Mouse (Mus musculus): ENCODE results near the gene Pappa2. TPM values are rescaled to one million over a fixed set of nuclear protein-coding genes. Genes with fewer than 3 reads are reported as not detected.

Gene Pappa2
- polyA plus RNA-seq, 1 experiment from 2014 or later = 3.9 TPM

DNA sequence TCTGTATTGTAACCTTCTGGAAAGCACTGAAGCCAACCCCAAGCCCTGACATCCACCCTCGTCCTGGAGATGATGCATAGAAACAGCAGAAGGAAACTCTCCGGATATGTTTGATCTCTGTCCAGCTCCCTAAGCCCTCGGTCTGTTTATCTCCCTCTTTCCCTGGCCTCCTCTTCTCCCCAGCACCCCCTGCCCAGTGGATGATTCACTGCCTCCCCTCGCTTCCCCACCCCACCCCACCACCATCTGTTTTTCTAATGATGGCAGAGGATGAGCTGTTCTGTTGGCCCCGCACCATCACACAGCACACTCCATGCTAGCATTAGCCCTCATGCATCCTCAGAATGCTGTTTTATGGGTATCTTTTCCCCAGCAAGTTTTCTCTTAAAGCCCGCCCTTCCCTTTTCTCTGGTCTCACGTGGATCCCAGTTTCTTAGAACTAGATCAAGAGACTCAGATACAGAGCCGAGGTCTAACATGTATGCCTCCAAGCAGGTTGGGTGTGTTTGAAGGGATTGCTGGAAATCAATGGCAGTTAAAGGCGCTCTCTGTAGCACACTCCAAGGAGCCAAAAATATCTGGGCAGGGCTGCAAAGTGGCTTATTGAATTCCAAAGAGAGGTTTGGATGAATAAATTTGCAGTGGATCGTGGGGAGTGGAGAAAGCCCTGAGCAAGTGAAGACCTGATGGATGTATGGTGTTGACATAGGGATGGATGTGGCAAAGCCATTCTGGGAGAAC, 231.8 kb downstream of the Pappa2 start:
- Histone ChIP-seq H3K4me2 (no peak overlapping the region), H3K9me3 (no peaks in the 10 kb centered on the region), H3K36me3 (no peaks in the 10 kb centered on the region), H3K4me3 (no peak overlapping the region), H3K4me1 (no peaks in the 10 kb centered on the region), H3K9ac (no peak overlapping the region), H3K27ac (no peak overlapping the region), H3K27me3 (no peaks in the 10 kb centered on the region)
- ATAC-seq (ENCODE audit: insufficient number of reproducible peaks, insufficient read depth, low FRiP score, low TSS enrichment, low read depth) = no peak
- WGBS = 80% methylated on average over 10 of the region's 10 CpGs

DNA sequence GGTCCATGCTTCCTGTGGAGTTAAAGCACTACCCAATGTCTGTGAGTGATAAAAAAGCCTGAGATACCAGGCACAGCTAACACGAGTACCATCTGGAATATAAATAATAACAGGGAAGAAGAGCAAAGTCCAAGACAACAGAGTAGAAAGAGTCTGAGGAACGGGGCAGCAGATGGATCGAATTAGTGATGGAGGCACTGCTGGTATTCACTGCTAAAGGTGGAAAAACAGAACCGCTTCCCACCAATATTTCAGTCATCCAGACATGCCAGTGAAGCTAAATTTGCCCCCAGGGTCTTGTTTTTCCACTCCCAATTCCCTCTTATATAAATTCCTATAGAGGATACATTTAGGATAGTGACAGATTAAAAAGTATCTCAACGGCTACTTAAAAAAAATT, 238.8 kb downstream of the Pappa2 start:
- peak overlapping the region; percentile 49; the same call in 1 of the 2 replicates for H3K27ac ChIP-seq
- no peak overlapping the region for H3K4me2 ChIP-seq
- H3K9me3 ChIP-seq = no peaks in the 10 kb centered on the region
- no peak overlapping the region for H3K4me3 ChIP-seq
- H3K36me3 ChIP-seq = no peaks in the 10 kb centered on the region
- 22% methylated on average over 5 of the region's 5 CpGs for WGBS
- no peak overlapping the region for H3K9ac ChIP-seq
- no peaks in the 10 kb centered on the region for H3K27me3 ChIP-seq
- H3K4me1 ChIP-seq = peaks cover 27% of the 10 kb centered on the region
- ATAC-seq (ENCODE audit: insufficient number of reproducible peaks, insufficient read depth, low FRiP score, low TSS enrichment, low read depth) = no peak

DNA sequence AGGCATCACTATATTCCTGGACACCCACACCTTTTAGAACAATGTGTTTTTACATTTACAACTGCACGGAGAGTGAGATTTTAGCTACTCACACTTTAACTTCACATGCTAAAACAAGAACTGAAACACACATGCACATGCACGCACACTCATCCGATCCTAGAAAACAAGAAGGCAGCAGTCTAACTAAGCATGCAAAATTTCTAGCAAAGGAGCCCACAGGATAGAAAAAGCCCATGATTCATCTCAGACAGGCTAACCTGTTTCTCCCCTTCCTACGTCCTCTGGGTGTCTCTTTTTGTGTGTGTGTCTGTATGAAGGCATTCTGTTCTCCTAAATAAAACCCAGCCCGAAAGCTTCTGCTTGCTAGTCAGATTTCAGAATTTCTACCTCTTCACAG, 239.3 kb downstream of the Pappa2 start:
- H3K36me3 ChIP-seq = no peaks in the 10 kb centered on the region
- whole genome bisulfite sequencing = 47% methylated on average over 5 of the region's 5 CpGs
- no peak overlapping the region for H3K4me3 ChIP-seq
- no peak for ATAC-seq (ENCODE audit: insufficient number of reproducible peaks, insufficient read depth, low FRiP score, low TSS enrichment, low read depth)
- H3K27ac ChIP-seq = peak overlapping the region; percentile 49; the same call in 1 of the 2 replicates
- H3K27me3 ChIP-seq = no peaks in the 10 kb centered on the region
- no peak overlapping the region for H3K4me2 ChIP-seq
- H3K4me1 ChIP-seq = peaks cover 27% of the 10 kb centered on the region
- no peaks in the 10 kb centered on the region for H3K9me3 ChIP-seq
- no peak overlapping the region for H3K9ac ChIP-seq

DNA sequence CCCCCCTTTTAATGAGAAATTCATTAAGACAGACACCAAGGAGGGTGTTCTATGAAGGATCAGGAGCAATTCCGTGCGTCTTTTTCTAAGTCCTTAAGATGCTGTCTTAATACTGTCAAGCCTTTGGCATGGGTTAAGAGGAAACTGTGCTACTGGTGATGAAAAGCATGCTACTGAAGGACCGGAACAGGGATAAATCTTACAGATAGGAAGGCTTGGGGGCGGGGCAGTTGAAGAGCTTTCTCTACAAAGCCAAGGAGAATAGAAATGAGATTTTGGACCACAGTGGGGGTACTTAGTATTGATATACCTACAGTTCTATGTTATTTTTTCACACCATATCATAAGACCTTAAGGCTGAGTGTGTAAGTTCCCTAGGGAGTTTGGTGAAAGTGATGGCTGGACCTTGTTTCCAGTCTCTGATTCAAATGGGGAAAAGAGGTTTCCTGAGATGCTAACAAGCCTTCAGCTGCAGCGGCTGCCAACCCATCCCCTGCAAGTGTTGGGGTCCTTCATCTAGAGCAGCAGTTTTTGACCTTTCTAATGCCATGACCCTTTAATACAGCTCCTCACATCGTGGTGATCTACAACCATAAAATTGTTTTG, 240.0 kb downstream of the Pappa2 start:
- Histone ChIP-seq H3K27me3 (no peaks in the 10 kb centered on the region), H3K9ac (no peak overlapping the region), H3K9me3 (no peaks in the 10 kb centered on the region), H3K4me1 (peaks cover 27% of the 10 kb centered on the region), H3K36me3 (no peaks in the 10 kb centered on the region), H3K4me3 (no peak overlapping the region), H3K4me2 (no peak overlapping the region), H3K27ac (no peak overlapping the region)
- no peak for ATAC-seq (ENCODE audit: insufficient number of reproducible peaks, insufficient read depth, low FRiP score, low TSS enrichment, low read depth)
- WGBS = 69% methylated on average over 6 of the region's 6 CpGs

DNA sequence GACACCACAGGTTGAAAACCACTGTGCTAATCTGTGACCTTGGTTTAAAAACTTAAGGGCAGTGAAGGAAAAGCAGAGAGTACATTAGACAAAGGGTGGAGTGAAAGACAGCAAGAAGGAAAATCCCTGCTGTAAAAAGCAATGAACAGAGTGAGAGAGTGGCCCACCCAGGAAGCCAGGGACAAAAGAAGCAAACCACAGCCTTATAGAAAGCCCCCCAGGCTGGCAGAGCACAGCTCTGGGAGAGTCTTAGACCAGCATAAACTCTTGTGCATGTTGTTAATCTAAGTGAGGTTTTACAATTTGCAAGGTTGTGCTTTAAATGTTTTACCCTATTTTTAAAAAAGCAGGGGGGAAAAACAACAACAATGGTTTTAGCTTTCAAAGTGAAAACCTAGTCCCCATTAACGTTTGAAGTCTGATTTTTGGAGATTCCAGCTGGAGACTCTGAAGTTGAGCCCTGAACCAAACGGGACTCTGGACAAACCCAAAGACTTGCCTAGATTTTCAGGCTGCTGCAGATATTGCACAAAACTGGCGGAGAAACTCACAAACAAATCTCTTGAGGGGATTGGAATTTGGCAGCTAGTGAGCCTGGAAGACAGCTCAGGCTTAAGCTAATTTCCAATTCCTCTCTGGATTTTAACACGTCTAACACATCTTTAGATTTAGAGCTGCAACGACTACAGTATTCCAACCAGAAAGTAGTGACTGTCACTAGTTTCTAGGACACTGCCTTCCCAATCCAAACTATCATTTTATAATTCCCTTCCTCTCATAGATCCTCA, 241.0 kb downstream of the Pappa2 start:
- H3K27ac ChIP-seq = no peak overlapping the region
- H3K9ac ChIP-seq = no peak overlapping the region
- H3K9me3 ChIP-seq = no peaks in the 10 kb centered on the region
- H3K4me1 ChIP-seq = peaks cover 27% of the 10 kb centered on the region
- WGBS = 22% methylated on average over 5 of the region's 5 CpGs
- H3K4me3 ChIP-seq = no peak overlapping the region
- H3K36me3 ChIP-seq = no peaks in the 10 kb centered on the region
- no peaks in the 10 kb centered on the region for H3K27me3 ChIP-seq
- H3K4me2 ChIP-seq = no peak overlapping the region
- no peak for ATAC-seq (ENCODE audit: insufficient number of reproducible peaks, insufficient read depth, low FRiP score, low TSS enrichment, low read depth)

GRCm38 (mm10) chr1:158732868-158733496, 247.3 kb downstream of the Pappa2 start:
- H3K36me3 ChIP-seq = no peaks in the 10 kb centered on the region
- no peak overlapping the region for H3K4me2 ChIP-seq
- no peak overlapping the region for H3K4me3 ChIP-seq
- no peaks in the 10 kb centered on the region for H3K9me3 ChIP-seq
- H3K4me1 ChIP-seq = peaks cover 10% of the 10 kb centered on the region; the same call in 1 of the 2 replicates
- peak overlapping the region; percentile 45; the same call in 1 of the 2 replicates for H3K27ac ChIP-seq
- H3K27me3 ChIP-seq = no peaks in the 10 kb centered on the region
- ATAC-seq (ENCODE audit: insufficient number of reproducible peaks, insufficient read depth, low FRiP score, low TSS enrichment, low read depth) = no peak
- 45% methylated on average over 4 of the region's 4 CpGs for WGBS
- H3K9ac ChIP-seq = no peak overlapping the region

- 48% methylated on average over 5 of the region's 5 CpGs for WGBS
- H3K27me3 ChIP-seq = no peaks in the 10 kb centered on the region
Measured at GRCm38 (mm10) chr1:158713301-158714095, 266.8 kb downstream of the Pappa2 start.

DNA sequence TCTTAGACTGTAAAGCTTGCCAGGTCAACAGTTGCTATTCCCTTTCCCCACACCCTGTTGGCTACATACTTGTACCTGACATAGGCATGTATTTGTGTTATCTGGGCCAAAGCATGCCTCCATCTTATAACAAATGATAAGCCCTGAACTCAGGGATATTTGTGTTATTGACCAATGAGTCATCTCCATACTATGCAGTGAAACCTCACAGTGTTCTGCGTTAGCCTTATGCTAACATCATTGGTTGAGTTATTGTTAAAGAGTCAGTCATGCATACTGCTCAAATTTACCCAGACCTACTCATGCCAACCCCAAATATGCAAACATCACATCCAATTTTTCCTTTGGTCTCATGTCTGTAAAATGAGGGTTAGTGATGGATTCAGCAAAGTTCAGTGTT, 279.0 kb downstream of the Pappa2 start:
- Histone ChIP-seq H3K4me1 (no peaks in the 10 kb centered on the region), H3K36me3 (no peaks in the 10 kb centered on the region), H3K4me3 (no peak overlapping the region), H3K27me3 (no peaks in the 10 kb centered on the region), H3K4me2 (no peak overlapping the region), H3K9ac (no peak overlapping the region), H3K9me3 (no peaks in the 10 kb centered on the region), H3K27ac (no peak overlapping the region)
- ATAC-seq (ENCODE audit: insufficient number of reproducible peaks, insufficient read depth, low FRiP score, low TSS enrichment, low read depth) = no peak
- WGBS = 71% methylated on average over 1 of the region's 1 CpGs

More at GRCm38 (mm10) chr1:158713301-158714095, 266.8 kb downstream of the Pappa2 start:
- H3K27ac ChIP-seq = no peak overlapping the region
- H3K9ac ChIP-seq = no peak overlapping the region
- ATAC-seq (ENCODE audit: insufficient number of reproducible peaks, insufficient read depth, low FRiP score, low TSS enrichment, low read depth) = no peak
- H3K4me3 ChIP-seq = no peak overlapping the region
- H3K4me1 ChIP-seq = no peaks in the 10 kb centered on the region
- H3K9me3 ChIP-seq = no peaks in the 10 kb centered on the region
- no peak overlapping the region for H3K4me2 ChIP-seq
- no peaks in the 10 kb centered on the region for H3K36me3 ChIP-seq

DNA sequence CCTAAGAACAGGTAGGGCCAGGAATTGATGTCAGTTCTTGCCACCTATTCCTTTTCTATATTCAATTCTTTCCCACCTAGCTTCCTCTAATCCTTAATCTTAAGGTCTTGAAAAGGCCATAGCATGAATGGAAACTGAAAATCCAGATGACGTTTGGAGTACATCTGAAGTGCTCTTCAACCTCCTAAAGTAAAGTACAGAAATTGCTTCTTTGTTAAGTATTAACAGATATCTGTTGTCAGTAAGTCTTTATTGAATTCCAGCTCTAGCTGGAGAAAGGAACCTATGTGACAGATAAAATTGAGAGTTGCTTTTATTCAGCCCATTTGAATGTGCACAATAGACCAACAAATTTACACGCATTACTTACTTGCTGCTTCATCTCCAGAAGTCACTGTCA, 280.1 kb downstream of the Pappa2 start:
- Histone ChIP-seq H3K36me3 (no peaks in the 10 kb centered on the region), H3K4me2 (no peak overlapping the region), H3K9me3 (no peaks in the 10 kb centered on the region), H3K27ac (no peak overlapping the region), H3K9ac (no peak overlapping the region), H3K4me1 (no peaks in the 10 kb centered on the region), H3K27me3 (no peaks in the 10 kb centered on the region), H3K4me3 (no peak overlapping the region)
- 81% methylated on average over 2 of the region's 2 CpGs for WGBS
- ATAC-seq (ENCODE audit: insufficient number of reproducible peaks, insufficient read depth, low FRiP score, low TSS enrichment, low read depth) = no peak

- no peak for ATAC-seq (ENCODE audit: insufficient number of reproducible peaks, insufficient read depth, low FRiP score, low TSS enrichment, low read depth)
- 81% methylated on average over 2 of the region's 2 CpGs for WGBS
- no peak overlapping the region for H3K9ac ChIP-seq
Measured at GRCm38 (mm10) chr1:158699276-158699675, 281.0 kb downstream of the Pappa2 start.

More at GRCm38 (mm10) chr1:158699276-158699675, 281.0 kb downstream of the Pappa2 start:
- Histone ChIP-seq H3K36me3 (no peaks in the 10 kb centered on the region), H3K27ac (no peak overlapping the region), H3K27me3 (no peaks in the 10 kb centered on the region), H3K9me3 (no peaks in the 10 kb centered on the region), H3K4me2 (no peak overlapping the region), H3K4me3 (no peak overlapping the region), H3K4me1 (no peaks in the 10 kb centered on the region)
